Mouse (Mus musculus): ENCODE measurements around the gene Mmp13.
"Not testable (repeated sequence)": the region's sequence is repeated elsewhere in the genome, so short reads cannot be mapped to it uniquely, and the experiment has no call there.

The Mmp13 gene

GRCm38 (mm10) chr9:7272214-7272613 lies at the start of gene Mmp13:
Gene Mmp13 (plus strand): TSS chr9:7272514.
- no peak for DNase-seq (ENCODE audit: low read depth, low spot score)

- no peak for DNase-seq (ENCODE audit: low read depth, low spot score)
These were observed 33.7 kb upstream of the Mmp13 start for GRCm38 (mm10) chr9:7238619-7239018.

GRCm38 (mm10) chr9:7239967-7240366 lies 32.3 kb upstream of the Mmp13 start:
- DNase-seq (ENCODE audit: low read depth, low spot score), result no peak

GRCm38 (mm10) chr9:7252797-7253654 lies 19.3 kb upstream of the Mmp13 start:
- peak; percentile 4 for DNase-seq (ENCODE audit: low read depth, low spot score)

- no peak for DNase-seq (ENCODE audit: low read depth, low spot score)
These were observed 10.6 kb upstream of the Mmp13 start for GRCm38 (mm10) chr9:7261667-7262066.

- no peak for DNase-seq (ENCODE audit: low read depth, low spot score)
These were observed 2.2 kb upstream of the Mmp13 start for GRCm38 (mm10) chr9:7270071-7270470.

GRCm38 (mm10) chr9:7282565-7283302 lies 10.4 kb downstream of the Mmp13 start:
- no peak for DNase-seq (ENCODE audit: low read depth, low spot score)

GRCm38 (mm10) chr9:7283303-7283684 lies 11.0 kb downstream of the Mmp13 start:
- not testable (repeated sequence) for DNase-seq (ENCODE audit: low read depth, low spot score)

- DNase-seq (ENCODE audit: low read depth, low spot score), result peak; percentile 4
These were observed 17.2 kb downstream of the Mmp13 start for GRCm38 (mm10) chr9:7289501-7289900.

GRCm38 (mm10) chr9:7289901-7290300 lies 17.6 kb downstream of the Mmp13 start:
- DNase-seq (ENCODE audit: low read depth, low spot score), result no peak

GRCm38 (mm10) chr9:7292132-7292531 lies 19.8 kb downstream of the Mmp13 start:
- no peak for DNase-seq (ENCODE audit: low read depth, low spot score)

GRCm38 (mm10) chr9:7331847-7332246 lies 59.5 kb downstream of the Mmp13 start:
- no peak for DNase-seq (ENCODE audit: low read depth, low spot score)

Measured in ES-CJ7 (cell line).